Mouse (Mus musculus): ENCODE data around the gene Otulinl.

Otulinl gene

GRCm38 (mm10) chr15:27678511-27678910 lies 2.9 kb downstream of the Otulinl start:
- no peak for DNase-seq

- no peak for DNase-seq
These were observed 3.6 kb downstream of the Otulinl start for GRCm38 (mm10) chr15:27677801-27678200.

- DNase-seq, result no peak
These were observed 5.2 kb downstream of the Otulinl start for GRCm38 (mm10) chr15:27676211-27676610.

- no peak for DNase-seq
These were observed 6.3 kb downstream of the Otulinl start for GRCm38 (mm10) chr15:27675122-27675521.

- no peak for DNase-seq
These were observed 7.3 kb downstream of the Otulinl start for GRCm38 (mm10) chr15:27674041-27674440.

- no peak for DNase-seq
These were observed 8.2 kb downstream of the Otulinl start for GRCm38 (mm10) chr15:27673151-27673550.

GRCm38 (mm10) chr15:27672259-27672658 lies 9.1 kb downstream of the Otulinl start:
- no peak for DNase-seq

- DNase-seq, result no peak
These were observed 9.7 kb downstream of the Otulinl start for GRCm38 (mm10) chr15:27671612-27672245.

GRCm38 (mm10) chr15:27670708-27671107 lies 10.7 kb downstream of the Otulinl start:
- DNase-seq, result no peak

- DNase-seq, result no peak
These were observed 11.4 kb downstream of the Otulinl start for GRCm38 (mm10) chr15:27669931-27670411.

GRCm38 (mm10) chr15:27669276-27669675 lies 12.1 kb downstream of the Otulinl start:
- DNase-seq, result peak; percentile 52

- DNase-seq, result no peak
These were observed 12.8 kb downstream of the Otulinl start for GRCm38 (mm10) chr15:27668557-27668956.

GRCm38 (mm10) chr15:27668001-27668461 lies 13.3 kb downstream of the Otulinl start:
- DNase-seq, result no peak

GRCm38 (mm10) chr15:27666911-27667539 lies 14.4 kb downstream of the Otulinl start:
- no peak for DNase-seq

- no peak for DNase-seq
These were observed 15.9 kb downstream of the Otulinl start for GRCm38 (mm10) chr15:27665392-27665911.

- no peak for DNase-seq
These were observed 17.3 kb downstream of the Otulinl start for GRCm38 (mm10) chr15:27664126-27664525.

- DNase-seq, result no peak
These were observed 18.7 kb downstream of the Otulinl start for GRCm38 (mm10) chr15:27662699-27663098.

GRCm38 (mm10) chr15:27661696-27662095 lies 19.7 kb downstream of the Otulinl start:
- no peak for DNase-seq

GRCm38 (mm10) chr15:27659592-27660244 lies 21.7 kb downstream of the Otulinl start:
- DNase-seq, result peak; percentile 81

GRCm38 (mm10) chr15:27659143-27659542 lies 22.2 kb downstream of the Otulinl start:
- no peak for DNase-seq

GRCm38 (mm10) chr15:27658356-27658755 lies 23.0 kb downstream of the Otulinl start:
- DNase-seq, result no peak

- DNase-seq, result no peak
These were observed 23.5 kb downstream of the Otulinl start for GRCm38 (mm10) chr15:27657866-27658265.

GRCm38 (mm10) chr15:27656626-27657025 lies 24.8 kb downstream of the Otulinl start:
- no peak for DNase-seq

GRCm38 (mm10) chr15:27655015-27655414 lies 26.4 kb downstream of the Otulinl start:
- no peak for DNase-seq

Data from right cerebral cortex, postnatal 25 days (tissue).